Mouse (Mus musculus) CD4-positive, CD25-positive, alpha-beta regulatory T cell, adult 2 months (primary cell): ENCODE results near the gene Tarbp1.

ENCODE experiments used
- DNase-seq: peaks from one replicate; pipeline ENCODE4 v3.0.0-alpha.2; 2012; ENCODE audit warnings: low read depth, low spot score

Tarbp1 gene

GRCm38 (mm10) chr8:126474299-126475187 is at the start of gene Tarbp1:
TSS of gene Tarbp1 (minus strand) at chr8:126475065.
- peak; percentile 97 for DNase-seq

GRCm38 (mm10) chr8:126524233-126524985 is 49.5 kb upstream of the Tarbp1 start:
- DNase-seq, result no peak

- no peak for DNase-seq
Observed at GRCm38 (mm10) chr8:126523060-126523574, 48.3 kb upstream of the Tarbp1 start.

GRCm38 (mm10) chr8:126519447-126519975 is 44.6 kb upstream of the Tarbp1 start:
- DNase-seq, result peak; percentile 25

GRCm38 (mm10) chr8:126516620-126517577 is 42.0 kb upstream of the Tarbp1 start:
- peak; percentile 43 for DNase-seq

- no peak for DNase-seq
Observed at GRCm38 (mm10) chr8:126514011-126514964, 39.4 kb upstream of the Tarbp1 start.

- no peak for DNase-seq
Observed at GRCm38 (mm10) chr8:126510866-126511265, 36.0 kb upstream of the Tarbp1 start.

GRCm38 (mm10) chr8:126509635-126510034 is 34.8 kb upstream of the Tarbp1 start:
- DNase-seq, result no peak

GRCm38 (mm10) chr8:126508871-126509586 is 34.2 kb upstream of the Tarbp1 start:
- no peak for DNase-seq

- no peak for DNase-seq
Observed at GRCm38 (mm10) chr8:126508221-126508620, 33.4 kb upstream of the Tarbp1 start.

- DNase-seq, result no peak
Observed at GRCm38 (mm10) chr8:126504492-126505182, 29.8 kb upstream of the Tarbp1 start.

- peak; percentile 15 for DNase-seq
Observed at GRCm38 (mm10) chr8:126502722-126503121, 27.9 kb upstream of the Tarbp1 start.

GRCm38 (mm10) chr8:126499371-126499770 is 24.5 kb upstream of the Tarbp1 start:
- no peak for DNase-seq

GRCm38 (mm10) chr8:126498465-126498864 is 23.6 kb upstream of the Tarbp1 start:
- no peak for DNase-seq

- peak; percentile 95 for DNase-seq
Observed at GRCm38 (mm10) chr8:126497541-126498428, 22.9 kb upstream of the Tarbp1 start.

- no peak for DNase-seq
Observed at GRCm38 (mm10) chr8:126496915-126497314, 22.1 kb upstream of the Tarbp1 start.

- no peak for DNase-seq
Observed at GRCm38 (mm10) chr8:126495461-126495860, 20.6 kb upstream of the Tarbp1 start.
